Mouse (Mus musculus) forebrain, embryonic 13.5 days (tissue): Measurements from ENCODE around the gene Hcfc1r1. TPM values are rescaled to one million over a fixed set of nuclear protein-coding genes. Genes with fewer than 3 reads are reported as not detected.

Source experiments
- ATAC-seq: fragments of 200-750 bp; cut with Nextera tagmentation; 2 replicates; pipeline ENCODE4 v1.8.0; 2017
- H3K27ac ChIP-seq: fragments of 300-500 bp; sonication (generic); 2 replicates; pipeline ENCODE4 v1.5.1; 2015; ENCODE audit warnings: inconsistent platforms, mild to moderate bottlenecking, moderate library complexity
- H3K27me3 ChIP-seq: fragments of 300-500 bp; sonication (generic); 2 replicates; pipeline ENCODE4 v1.6.1; 2015; ENCODE audit warnings: mild to moderate bottlenecking, inconsistent platforms
- H3K36me3 ChIP-seq: fragments of 300-500 bp; sonication (generic); 2 replicates; pipeline ENCODE4 v1.6.1; 2015; ENCODE audit warnings: mild to moderate bottlenecking, inconsistent platforms; ENCODE audit not compliant: poor library complexity, severe bottlenecking
- H3K4me1 ChIP-seq: fragments of 300-500 bp; sonication (generic); 2 replicates; pipeline ENCODE4 v1.6.1; 2015; ENCODE audit warnings: inconsistent platforms
- H3K4me2 ChIP-seq: fragments of 300-500 bp; sonication (generic); 2 replicates; pipeline ENCODE4 v1.6.1; 2015; ENCODE audit warnings: inconsistent platforms, mild to moderate bottlenecking, moderate library complexity
- H3K4me3 ChIP-seq: fragments of 300-500 bp; sonication (generic); 2 replicates; pipeline ENCODE4 v1.5.1; 2015; ENCODE audit warnings: mild to moderate bottlenecking, inconsistent platforms
- H3K9ac ChIP-seq: fragments of 300-500 bp; sonication (generic); 2 replicates; pipeline ENCODE4 v1.6.1; 2015; ENCODE audit warnings: mild to moderate bottlenecking, inconsistent platforms
- H3K9me3 ChIP-seq: fragments of 300-500 bp; sonication (generic); replicated peaks from 2 replicates; pipeline ENCODE4 v1.6.1; 2016; ENCODE audit warnings: inconsistent platforms
- WGBS: fragments of 180-500 bp; shearing (Covaris S2); methylation state at CpG from one replicate; pipeline ENCODE4 v1.1.7; 2015; 5-methylcytosine and 5-hydroxymethylcytosine counted together
- polyA plus RNA-seq: library from polyadenylated mRNA; unstranded; fragments of >200 nt; fragmentation: Nextera tagmentation; extraction: Ambion mirVana; gene quantifications from 2 replicates; pipeline ENCODE4 v1.2.1, GENCODE M21; 2015

Hcfc1r1 gene
- 56.8 and 60.3 TPM in 2 replicates for polyA plus RNA-seq

GRCm38 (mm10) chr17:23673424-23674073, at the start of gene Hcfc1r1, which contains the start of gene Thoc6:
Gene Hcfc1r1 (plus strand): TSS chr17:23673596.
Gene Thoc6 (minus strand): TSS chr17:23673882.
- H3K9ac ChIP-seq = peak within 1 kb of the TSS; percentile 66
- no peaks in the 10 kb centered on the region for H3K9me3 ChIP-seq
- H3K4me1 ChIP-seq = peaks cover 43% of the 10 kb centered on the region
- peaks cover 20% of the 10 kb centered on the region for H3K36me3 ChIP-seq
- H3K4me3 ChIP-seq = peak within 1 kb of the TSS; percentile 64
- peaks cover 32% of the 10 kb centered on the region for H3K27me3 ChIP-seq
- ATAC-seq = peak; percentile 96
- under 1% methylated on average over 45 of the region's 45 CpGs for WGBS
- 0 out of 2 replicates have a peak within 1 kb of the TSS, but pooled peaks have one; percentile 38 for H3K27ac ChIP-seq
- H3K4me2 ChIP-seq = peak within 1 kb of the TSS; percentile 67

- Histone ChIP-seq H3K9me3 (no peaks in the 10 kb centered on the region), H3K4me1 (no peaks in the 10 kb centered on the region; the same call in 1 of the 2 replicates), H3K27me3 (no peaks in the 10 kb centered on the region), H3K27ac (no peak overlapping the region), H3K36me3 (no peaks in the 10 kb centered on the region), H3K9ac (0 out of 2 replicates have a peak overlapping the region, but pooled peaks have one; percentile 21), H3K4me3 (no peak overlapping the region), H3K4me2 (no peak overlapping the region)
- 35% methylated on average over 7 of the region's 7 CpGs for WGBS
- ATAC-seq = no peak
Observed at GRCm38 (mm10) chr17:23627813-23628212, 45.6 kb upstream of the Hcfc1r1 start.

GRCm38 (mm10) chr17:23630195-23631020, 43.0 kb upstream of the Hcfc1r1 start:
- peak; percentile 91 for ATAC-seq
- H3K4me3 ChIP-seq = peak overlapping the region; percentile 13
- no peaks in the 10 kb centered on the region; the same call in 1 of the 2 replicates for H3K4me1 ChIP-seq
- WGBS = 19% methylated on average over 22 of the region's 22 CpGs
- peak overlapping the region; percentile 14; the same call in 1 of the 2 replicates for H3K9ac ChIP-seq
- H3K9me3 ChIP-seq = no peaks in the 10 kb centered on the region
- H3K4me2 ChIP-seq = peak overlapping the region; percentile 50
- H3K27ac ChIP-seq = no peak overlapping the region
- H3K27me3 ChIP-seq = no peaks in the 10 kb centered on the region
- no peaks in the 10 kb centered on the region for H3K36me3 ChIP-seq

GRCm38 (mm10) chr17:23631241-23631640, 42.2 kb upstream of the Hcfc1r1 start:
- WGBS = 90% methylated on average over 8 of the region's 8 CpGs
- no peak for ATAC-seq
- no peak overlapping the region for H3K27ac ChIP-seq
- no peaks in the 10 kb centered on the region for H3K27me3 ChIP-seq
- H3K9me3 ChIP-seq = no peaks in the 10 kb centered on the region
- H3K36me3 ChIP-seq = no peaks in the 10 kb centered on the region
- H3K4me1 ChIP-seq = no peaks in the 10 kb centered on the region; the same call in 1 of the 2 replicates
- H3K9ac ChIP-seq = no peak overlapping the region
- H3K4me2 ChIP-seq = no peak overlapping the region
- no peak overlapping the region for H3K4me3 ChIP-seq

GRCm38 (mm10) chr17:23644613-23645495, 28.5 kb upstream of the Hcfc1r1 start, which contains the start of gene Mmp25:
Gene Mmp25 (minus strand): TSS chr17:23645277.
- ATAC-seq = no peak
- peak within 1 kb of the TSS; percentile 39 for H3K4me3 ChIP-seq
- WGBS = under 1% methylated on average over 56 of the region's 58 CpGs

GRCm38 (mm10) chr17:23645894-23646293, 27.5 kb upstream of the Hcfc1r1 start:
- H3K36me3 ChIP-seq = no peaks in the 10 kb centered on the region
- no peak for ATAC-seq
- H3K4me2 ChIP-seq = no peak overlapping the region
- H3K27me3 ChIP-seq = peaks cover 42% of the 10 kb centered on the region
- no peaks in the 10 kb centered on the region for H3K9me3 ChIP-seq
- no peak overlapping the region for H3K4me3 ChIP-seq
- H3K27ac ChIP-seq = no peak overlapping the region
- H3K4me1 ChIP-seq = peaks cover 10% of the 10 kb centered on the region
- WGBS = 30% methylated on average over 10 of the region's 10 CpGs
- no peak overlapping the region for H3K9ac ChIP-seq

More at GRCm38 (mm10) chr17:23644613-23645495, 28.5 kb upstream of the Hcfc1r1 start, which contains the start of gene Mmp25:
- no peaks in the 10 kb centered on the region for H3K36me3 ChIP-seq
- H3K4me1 ChIP-seq = peaks cover 10% of the 10 kb centered on the region
- peak within 1 kb of the TSS; percentile 58 for H3K9ac ChIP-seq
- no peaks in the 10 kb centered on the region for H3K9me3 ChIP-seq
- peaks cover 42% of the 10 kb centered on the region for H3K27me3 ChIP-seq
- peak within 1 kb of the TSS; percentile 68 for H3K4me2 ChIP-seq
- H3K27ac ChIP-seq = no peak within 1 kb of the TSS

- no peaks in the 10 kb centered on the region for H3K36me3 ChIP-seq
- H3K27me3 ChIP-seq = peaks cover 10% of the 10 kb centered on the region
- no peak overlapping the region for H3K27ac ChIP-seq
- WGBS = 84% methylated on average over 6 of the region's 6 CpGs
- ATAC-seq = no peak
- H3K4me1 ChIP-seq = no peaks in the 10 kb centered on the region
- no peak overlapping the region for H3K4me3 ChIP-seq
- H3K4me2 ChIP-seq = no peak overlapping the region
- no peak overlapping the region for H3K9ac ChIP-seq
- no peaks in the 10 kb centered on the region for H3K9me3 ChIP-seq
Observed at GRCm38 (mm10) chr17:23651363-23651762, 22.0 kb upstream of the Hcfc1r1 start.

- H3K9me3 ChIP-seq = no peaks in the 10 kb centered on the region
- H3K4me2 ChIP-seq = no peak overlapping the region
- 73% methylated on average over 2 of the region's 2 CpGs for WGBS
- H3K4me1 ChIP-seq = no peaks in the 10 kb centered on the region
- no peak for ATAC-seq
- no peak overlapping the region for H3K27ac ChIP-seq
- no peaks in the 10 kb centered on the region for H3K36me3 ChIP-seq
- H3K9ac ChIP-seq = no peak overlapping the region
- H3K4me3 ChIP-seq = no peak overlapping the region
- 0 out of 2 replicates have a peak, but pooled peaks cover 3% of the 10 kb centered on the region for H3K27me3 ChIP-seq
Observed at GRCm38 (mm10) chr17:23653324-23653723, 20.1 kb upstream of the Hcfc1r1 start.

- Histone ChIP-seq H3K27ac (no peak overlapping the region), H3K4me3 (no peak overlapping the region), H3K4me1 (no peaks in the 10 kb centered on the region), H3K36me3 (no peaks in the 10 kb centered on the region), H3K9me3 (no peaks in the 10 kb centered on the region), H3K9ac (no peak overlapping the region), H3K27me3 (peaks cover 6% of the 10 kb centered on the region), H3K4me2 (no peak overlapping the region)
- ATAC-seq = no peak
- WGBS = 71% methylated on average over 6 of the region's 6 CpGs
Observed at GRCm38 (mm10) chr17:23654001-23654400, 19.4 kb upstream of the Hcfc1r1 start.

- ATAC-seq = no peak
- Histone ChIP-seq H3K4me1 (no peaks in the 10 kb centered on the region), H3K27me3 (peaks cover 10% of the 10 kb centered on the region), H3K27ac (no peak overlapping the region), H3K9ac (no peak overlapping the region), H3K4me3 (no peak overlapping the region), H3K4me2 (no peak overlapping the region), H3K36me3 (no peaks in the 10 kb centered on the region), H3K9me3 (no peaks in the 10 kb centered on the region)
- WGBS = 64% methylated on average over 2 of the region's 2 CpGs
Observed at GRCm38 (mm10) chr17:23654410-23654809, 19.0 kb upstream of the Hcfc1r1 start.

- no peak overlapping the region for H3K4me2 ChIP-seq
- WGBS = 87% methylated on average over 3 of the region's 3 CpGs
- peaks cover 3% of the 10 kb centered on the region; the same call in 1 of the 2 replicates for H3K4me1 ChIP-seq
- H3K27me3 ChIP-seq = peaks cover 48% of the 10 kb centered on the region
- no peaks in the 10 kb centered on the region for H3K36me3 ChIP-seq
- no peak for ATAC-seq
- no peak overlapping the region for H3K9ac ChIP-seq
- H3K9me3 ChIP-seq = no peaks in the 10 kb centered on the region
- no peak overlapping the region for H3K27ac ChIP-seq
- no peak overlapping the region for H3K4me3 ChIP-seq
Observed at GRCm38 (mm10) chr17:23658450-23658849, 14.9 kb upstream of the Hcfc1r1 start.
